Mouse (Mus musculus) layer of hippocampus, postnatal 14 days (tissue): Measurements from ENCODE around the gene Rrp7a. TPM values are rescaled to one million over a fixed set of nuclear protein-coding genes. Genes with fewer than 3 reads are reported as not detected.

Experiments
- DNase-seq, 2 experiments: peaks; one replicate each; pipeline ENCODE4 v3.0.0; 2021 to 2022; ENCODE audit warnings: low spot score in 2 of 2, mixed read lengths in 1 of 2
- total RNA-seq, 2 experiments: library from RNA; stranded (reverse); gene quantifications; 2 replicates each; pipeline ENCODE4 v1.2.3; 2021

Gene Rrp7a
- total RNA-seq, 2 experiments from 2014 or later = 128 to 133 TPM

- no peak for DNase-seq
Measured at GRCm38 (mm10) chr15:83074179-83074578, 48.4 kb downstream of the Rrp7a start.

GRCm38 (mm10) chr15:83071752-83072151 is 50.8 kb downstream of the Rrp7a start:
- DNase-seq = no peak

- no peak for DNase-seq
Measured at GRCm38 (mm10) chr15:83070942-83071341, 51.7 kb downstream of the Rrp7a start.

- no peak for DNase-seq
Measured at GRCm38 (mm10) chr15:83068270-83068669, 54.3 kb downstream of the Rrp7a start.

- peak in 1 of 2 experiments; percentile 33 for DNase-seq
Measured at GRCm38 (mm10) chr15:83065543-83065942, 57.1 kb downstream of the Rrp7a start.

Other genes with a start within 250 kb of the Rrp7a start
- gene Tcf20, start 134.9 kb downstream of the Rrp7a start, total RNA-seq = 100 to 1,000 TPM; 155 to 157 TPM
- 1 to 10 TPM; 2.3 to 2.4 TPM for gene Nfam1, start 89.5 kb downstream of the Rrp7a start, total RNA-seq
- 10 to 100 TPM in 1 of 2 experiments, 1 to 10 TPM in 1; 9.0 to 15.0 TPM for gene Serhl, start 33.3 kb downstream of the Rrp7a start, total RNA-seq
- 10 to 100 TPM; 85.8 to 87.6 TPM for gene Poldip3, start 26.6 kb upstream of the Rrp7a start, total RNA-seq
- 10 to 100 TPM; 80.9 to 89.8 TPM for gene Cyb5r3, start 49.8 kb upstream of the Rrp7a start, total RNA-seq
- gene A4galt, start 129.0 kb upstream of the Rrp7a start, total RNA-seq = 1 to 10 TPM; 1.8 to 1.9 TPM
- gene Arfgap3, start 227.4 kb upstream of the Rrp7a start, total RNA-seq = 10 to 100 TPM; 17.1 to 21.1 TPM